Mouse (Mus musculus): ENCODE results near the gene C6.

DNA sequence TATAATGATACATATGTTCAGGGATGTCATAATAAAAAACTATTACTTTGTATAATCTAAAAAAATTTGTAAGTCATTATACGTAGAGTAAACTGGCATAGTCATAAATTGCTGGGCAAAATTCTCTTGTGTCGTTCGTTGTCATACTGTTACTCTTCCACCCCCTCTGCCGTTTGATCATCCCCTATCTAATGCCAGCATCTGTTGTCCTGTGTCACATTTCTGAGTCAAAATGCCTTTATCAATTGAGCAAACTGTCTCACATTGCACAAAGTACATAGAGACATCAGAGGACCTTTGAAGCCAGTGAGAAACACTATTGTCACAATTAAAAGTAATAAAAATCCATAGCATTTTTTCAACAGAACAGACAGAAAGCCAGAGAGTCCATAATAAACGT is 88.0 kb downstream of the C6 start:
- TF ChIP-seq CTCF (IDR thresholded peaks at IDR 0.05; ENCODE audit: control insufficient read depth, insufficient read depth, low read length) (no peak), POLR2A (IDR thresholded peaks at IDR 0.05; ENCODE audit: borderline replicate concordance, control insufficient read depth, low read depth, low read length) (no peak)

All from bone marrow, adult 2 months (tissue).